Mouse (Mus musculus) ES-Bruce4 (cell line): ENCODE measurements around the gene Blm.

Source experiments
- CTCF ChIP-seq: IDR thresholded peaks from one replicate; pipeline ENCODE4 v1.8.1; 2011; ENCODE audit warnings: low read depth, low read length
- EP300 ChIP-seq: IDR thresholded peaks from 2 replicates; pipeline ENCODE4 v1.6.1; 2011; ENCODE audit warnings: low read depth, low read length; ENCODE audit not compliant: insufficient read depth
- POLR2A ChIP-seq: IDR thresholded peaks from one replicate; pipeline ENCODE4 v1.8.1; 2011; ENCODE audit warnings: low read length; ENCODE audit not compliant: insufficient read depth

DNA sequence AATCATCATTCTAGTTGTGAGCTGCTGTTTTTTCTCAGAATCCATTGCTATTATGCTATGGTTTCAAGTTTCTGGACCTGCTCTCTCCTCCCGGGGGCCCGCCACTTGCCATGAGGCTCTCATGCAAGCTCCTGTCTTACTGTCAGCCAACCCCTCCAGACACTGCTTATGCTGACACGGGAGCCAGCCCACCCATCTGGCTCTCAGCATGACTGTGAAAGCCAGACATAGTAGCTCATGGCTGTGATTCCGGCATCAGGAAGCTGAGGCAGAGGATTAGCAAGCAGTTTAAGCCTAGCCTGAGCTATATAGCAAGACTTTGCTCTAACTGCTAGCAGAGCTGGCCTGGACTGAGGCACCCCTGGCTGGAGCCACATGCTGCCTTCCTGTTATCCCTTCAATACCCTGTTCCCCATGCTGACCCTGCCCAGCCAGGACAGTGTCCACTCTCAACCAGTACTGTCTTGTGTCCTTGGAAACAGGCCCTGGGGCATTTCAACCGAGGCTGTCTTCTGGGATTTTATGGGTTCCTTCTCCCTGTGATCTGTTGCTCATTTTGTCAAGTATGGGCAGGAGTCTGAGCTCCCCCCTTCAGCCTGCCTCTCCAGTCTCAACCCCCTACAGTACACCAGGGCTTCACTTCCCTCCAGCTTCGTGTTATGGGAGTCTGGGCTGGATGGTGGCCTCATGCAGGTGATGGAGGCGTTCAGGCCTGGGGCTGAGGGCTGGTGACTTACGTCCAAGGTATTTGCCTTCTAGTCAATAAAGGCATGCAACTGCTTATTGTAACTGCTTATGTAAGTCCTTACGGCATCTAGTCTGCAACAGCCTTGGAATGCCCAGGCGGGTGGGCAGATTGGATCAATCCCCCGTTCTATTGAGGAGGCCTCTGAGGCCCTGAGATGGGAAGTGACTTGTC lies 92.7 kb downstream of the Blm start:
- TF ChIP-seq CTCF (no peak), POLR2A (no peak), EP300 (no peak)
